Mouse (Mus musculus) forebrain, postnatal 0 days (tissue): ENCODE measurements around the gene Dnajc11. TPM values are rescaled to one million over a fixed set of nuclear protein-coding genes. Genes with fewer than 3 reads are reported as not detected.

ENCODE experiments used
- ATAC-seq: fragments of 200-750 bp; cut with Nextera tagmentation; 2 replicates; pipeline ENCODE4 v1.8.0; 2017; ENCODE audit warnings: mild to moderate bottlenecking, moderate library complexity
- DNase-seq: peaks from one replicate; pipeline ENCODE4 v3.0.0-alpha.2; 2015
- H3K27ac ChIP-seq: fragments of 300-500 bp; sonication (generic); 2 replicates; pipeline ENCODE4 v1.5.1; 2014; ENCODE audit warnings: low read depth, mild to moderate bottlenecking, antibody characterized with exemption, low read length, moderate library complexity, mixed read lengths
- H3K27me3 ChIP-seq: fragments of 300-500 bp; sonication (generic); 2 replicates; pipeline ENCODE4 v1.6.1; 2014; ENCODE audit warnings: mild to moderate bottlenecking, low read length, mixed read lengths; ENCODE audit not compliant: insufficient read depth
- H3K36me3 ChIP-seq: fragments of 300-500 bp; sonication (generic); 2 replicates; pipeline ENCODE4 v1.6.1; 2014; ENCODE audit warnings: mild to moderate bottlenecking, moderate library complexity; ENCODE audit not compliant: insufficient read depth
- H3K4me1 ChIP-seq: fragments of 300-500 bp; sonication (generic); 2 replicates; pipeline ENCODE4 v1.6.1; 2014; ENCODE audit warnings: antibody characterized with exemption; ENCODE audit not compliant: insufficient read depth
- H3K4me2 ChIP-seq: fragments of 300-500 bp; sonication (generic); 2 replicates; pipeline ENCODE4 v1.6.1; 2014; ENCODE audit warnings: low read depth, mild to moderate bottlenecking, moderate library complexity
- H3K4me3 ChIP-seq: fragments of 300-500 bp; sonication (generic); 2 replicates; pipeline ENCODE4 v1.5.1; 2014; ENCODE audit warnings: low read depth, low read length, mixed read lengths
- H3K9ac ChIP-seq: fragments of 300-500 bp; sonication (generic); 2 replicates; pipeline ENCODE4 v1.6.1; 2014; ENCODE audit warnings: mild to moderate bottlenecking
- H3K9me3 ChIP-seq: fragments of 300-500 bp; sonication (generic); 2 replicates; pipeline ENCODE4 v1.6.1; 2016; ENCODE audit warnings: low read length
- CTCF ChIP-seq: sonication (generic); IDR thresholded peaks from 2 replicates; pipeline ENCODE4 v1.5.1; 2016; ENCODE audit warnings: antibody characterized with exemption, control low read depth, low read depth
- WGBS: fragments of 180-500 bp; shearing (Covaris S2); extraction: QIAGEN DNeasy Blood & Tissue Kit; methylation state at CpG from one replicate; pipeline ENCODE4 v1.1.7; 2014; 5-methylcytosine and 5-hydroxymethylcytosine counted together
- polyA plus RNA-seq: library from polyadenylated mRNA; unstranded; fragments of >200 nt; fragmentation: Nextera tagmentation; extraction: Ambion mirVana; gene quantifications from 2 replicates; pipeline ENCODE4 v1.2.1, GENCODE M21; 2015
- total RNA-seq: library from RNA; depleted of rRNA; stranded (reverse); fragments of >200 nt; gene quantifications from 2 replicates; pipeline ENCODE4 v1.2.3, GENCODE M21; 2014

Gene Dnajc11
- total and polyA plus RNA-seq, 2 experiments from 2014 or later: 72.2 to 72.3 TPM

DNA sequence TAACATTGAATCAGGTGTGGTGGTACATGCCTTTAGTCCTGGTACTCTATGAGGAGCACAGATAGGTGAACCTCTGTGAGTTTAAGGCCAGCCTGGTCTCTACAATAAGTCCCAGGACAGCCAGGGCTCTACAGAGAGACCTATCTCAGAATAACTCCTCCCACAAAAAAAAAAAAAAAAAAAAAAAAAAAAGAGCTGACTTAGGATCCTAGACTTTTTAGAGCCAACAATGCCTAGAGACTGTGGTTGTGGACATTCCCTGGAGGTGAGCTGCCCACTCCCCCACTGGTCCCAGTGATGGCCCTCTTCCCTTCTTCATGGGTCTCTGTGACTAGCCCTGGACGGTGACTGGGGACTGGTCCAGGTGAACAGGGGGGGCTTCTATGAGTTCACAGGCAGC is 22.3 kb downstream of the Dnajc11 start:
- WGBS: 88% methylated on average over 1 of the region's 1 CpGs
- ATAC-seq (no peak), DNase-seq (no peak)
- no peak overlapping the region for H3K4me2 ChIP-seq
- H3K4me1 ChIP-seq: no peaks in the 10 kb centered on the region
- H3K27me3 ChIP-seq: no peaks in the 10 kb centered on the region
- no peak for TF ChIP-seq CTCF
- no peak overlapping the region for H3K4me3 ChIP-seq
- H3K9me3 ChIP-seq: no peaks in the 10 kb centered on the region
- H3K27ac ChIP-seq: no peak overlapping the region
- peaks cover 68% of the 10 kb centered on the region for H3K36me3 ChIP-seq
- H3K9ac ChIP-seq: no peak overlapping the region

DNA sequence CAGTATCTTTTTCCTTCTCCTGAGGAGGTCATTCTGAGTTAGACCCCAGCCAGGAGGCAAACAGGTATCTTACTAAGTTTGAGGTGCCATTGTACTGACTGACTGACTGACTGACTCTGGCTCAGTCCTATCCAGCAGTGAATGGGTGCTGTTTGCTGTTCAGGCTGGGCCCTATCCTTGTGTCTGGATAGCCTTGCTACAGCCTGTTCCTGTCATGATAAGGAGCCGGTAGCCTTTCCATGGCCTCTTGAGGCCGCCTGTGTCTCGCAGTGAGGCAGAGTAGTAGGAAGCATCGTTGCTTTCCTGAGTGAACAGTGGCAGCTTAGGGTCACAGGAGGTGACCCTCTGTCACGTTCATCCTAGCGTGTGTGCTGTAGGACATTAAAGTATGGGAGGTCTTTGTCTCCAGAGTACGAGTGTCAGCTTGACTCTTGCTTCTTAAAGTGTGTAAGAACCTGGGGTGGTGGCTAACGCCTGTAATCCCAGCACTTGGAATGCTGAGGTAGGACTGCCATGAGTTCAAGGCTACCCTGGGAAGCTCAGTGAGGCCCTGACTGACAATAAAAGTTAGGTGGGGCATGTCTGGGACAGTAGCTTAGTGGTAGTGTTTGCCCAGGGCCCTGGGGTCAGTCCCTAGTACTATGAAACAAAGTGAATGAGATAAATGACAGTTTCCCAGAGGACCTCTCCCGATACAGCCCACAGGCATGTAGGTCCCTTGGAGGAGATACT is 24.3 kb downstream of the Dnajc11 start:
- no peak overlapping the region for H3K4me3 ChIP-seq
- TF ChIP-seq CTCF: no peak
- peaks cover 64% of the 10 kb centered on the region for H3K36me3 ChIP-seq
- no peak overlapping the region for H3K9ac ChIP-seq
- H3K4me1 ChIP-seq: no peaks in the 10 kb centered on the region
- no peak overlapping the region for H3K27ac ChIP-seq
- 91% methylated on average over 9 of the region's 9 CpGs for WGBS
- H3K9me3 ChIP-seq: no peaks in the 10 kb centered on the region
- H3K4me2 ChIP-seq: no peak overlapping the region
- no peak for DNase-seq
- no peak for ATAC-seq
- no peaks in the 10 kb centered on the region for H3K27me3 ChIP-seq

DNA sequence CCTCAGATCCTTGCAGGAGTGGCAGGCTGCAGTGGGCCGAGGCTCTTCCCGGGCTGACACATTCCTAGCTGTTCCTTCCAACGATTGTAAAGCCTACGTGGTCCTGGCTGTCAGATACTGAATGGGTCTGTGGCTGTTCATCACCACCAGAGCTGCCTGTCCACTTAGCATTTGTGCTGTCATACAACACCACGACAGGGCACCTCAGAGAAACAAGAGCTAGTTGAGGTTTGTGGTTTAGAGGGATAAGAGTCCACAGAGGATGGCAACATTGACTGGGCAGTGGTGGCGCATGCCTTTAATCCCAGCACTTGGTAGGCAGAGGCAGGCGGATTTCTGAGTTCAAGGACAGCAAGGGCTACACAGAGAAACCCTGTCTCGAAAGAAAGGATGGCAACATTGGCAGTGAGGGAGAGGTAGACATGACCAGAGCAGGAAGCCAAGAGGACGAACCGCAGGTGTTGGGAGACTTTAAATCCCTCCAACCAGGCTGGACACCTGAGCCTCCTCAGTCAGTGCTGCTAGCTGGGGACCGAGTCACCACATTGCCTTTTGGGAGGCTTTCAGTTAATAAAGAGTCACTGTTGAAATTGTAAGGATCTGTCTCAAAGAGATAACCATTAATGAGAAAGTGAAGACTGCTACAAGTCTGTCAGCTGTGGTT is 26.5 kb downstream of the Dnajc11 start:
- H3K36me3 ChIP-seq: peaks cover 61% of the 10 kb centered on the region
- H3K27me3 ChIP-seq: no peaks in the 10 kb centered on the region
- no peak overlapping the region for H3K9ac ChIP-seq
- ATAC-seq (no peak), DNase-seq (no peak)
- no peak overlapping the region for H3K27ac ChIP-seq
- H3K4me3 ChIP-seq: no peak overlapping the region
- no peaks in the 10 kb centered on the region for H3K4me1 ChIP-seq
- H3K9me3 ChIP-seq: no peaks in the 10 kb centered on the region
- TF ChIP-seq CTCF: no peak
- 92% methylated on average over 11 of the region's 11 CpGs for WGBS
- no peak overlapping the region for H3K4me2 ChIP-seq

DNA sequence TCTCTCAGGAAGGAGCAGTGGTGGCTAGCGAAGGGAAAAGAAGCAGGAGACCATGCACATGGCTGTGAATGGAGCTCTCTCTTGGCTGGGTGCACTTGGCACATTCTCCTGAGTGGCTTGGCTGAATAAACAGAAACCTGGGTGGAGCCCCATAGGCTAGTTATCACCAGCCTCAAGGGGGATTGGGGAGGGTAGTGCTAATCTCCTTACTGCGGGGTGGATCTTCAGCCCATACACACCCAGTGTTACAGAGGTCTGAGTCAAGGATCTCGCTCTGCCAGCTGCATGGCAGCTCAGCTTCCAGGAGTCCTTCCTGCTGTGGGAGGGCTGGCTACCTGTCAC is 27.0 kb downstream of the Dnajc11 start:
- WGBS: 93% methylated on average over 3 of the region's 3 CpGs

DNA sequence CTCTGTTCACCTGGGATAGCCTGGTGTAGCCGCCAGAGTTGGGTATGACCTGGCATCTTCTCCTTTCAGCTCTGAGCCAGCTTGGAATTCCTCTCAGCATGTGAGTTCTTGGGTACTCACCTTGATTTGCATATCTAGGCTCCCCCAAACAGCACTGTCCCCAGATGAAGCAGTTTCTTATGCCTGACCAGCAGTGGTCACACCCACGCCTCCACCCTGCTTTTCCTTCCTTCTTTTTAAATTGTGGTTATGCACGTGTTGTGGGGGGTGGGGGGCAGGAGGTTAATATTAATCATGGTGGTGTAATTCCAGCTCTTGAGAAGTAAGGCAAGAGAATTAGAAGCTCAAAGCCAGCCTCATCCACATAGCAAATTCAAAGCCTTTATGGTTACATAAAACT is 29.3 kb downstream of the Dnajc11 start:
- H3K4me3 ChIP-seq: no peak overlapping the region
- no peaks in the 10 kb centered on the region for H3K27me3 ChIP-seq
- WGBS: 95% methylated on average over 3 of the region's 3 CpGs
- ATAC-seq (no peak), DNase-seq (no peak)
- peaks cover 57% of the 10 kb centered on the region for H3K36me3 ChIP-seq
- H3K9ac ChIP-seq: no peak overlapping the region
- no peaks in the 10 kb centered on the region for H3K9me3 ChIP-seq
- H3K4me1 ChIP-seq: no peaks in the 10 kb centered on the region
- TF ChIP-seq CTCF: no peak
- no peak overlapping the region for H3K27ac ChIP-seq
- H3K4me2 ChIP-seq: no peak overlapping the region

More for the DNA sequence above, 27.0 kb downstream of the Dnajc11 start:
- H3K36me3 ChIP-seq: peaks cover 63% of the 10 kb centered on the region
- no peak overlapping the region for H3K4me3 ChIP-seq
- DNase-seq (no peak), ATAC-seq (no peak)
- H3K27me3 ChIP-seq: no peaks in the 10 kb centered on the region
- no peak for TF ChIP-seq CTCF
- H3K4me2 ChIP-seq: no peak overlapping the region
- no peak overlapping the region for H3K9ac ChIP-seq
- no peak overlapping the region for H3K27ac ChIP-seq
- H3K9me3 ChIP-seq: no peaks in the 10 kb centered on the region
- no peaks in the 10 kb centered on the region for H3K4me1 ChIP-seq

DNA sequence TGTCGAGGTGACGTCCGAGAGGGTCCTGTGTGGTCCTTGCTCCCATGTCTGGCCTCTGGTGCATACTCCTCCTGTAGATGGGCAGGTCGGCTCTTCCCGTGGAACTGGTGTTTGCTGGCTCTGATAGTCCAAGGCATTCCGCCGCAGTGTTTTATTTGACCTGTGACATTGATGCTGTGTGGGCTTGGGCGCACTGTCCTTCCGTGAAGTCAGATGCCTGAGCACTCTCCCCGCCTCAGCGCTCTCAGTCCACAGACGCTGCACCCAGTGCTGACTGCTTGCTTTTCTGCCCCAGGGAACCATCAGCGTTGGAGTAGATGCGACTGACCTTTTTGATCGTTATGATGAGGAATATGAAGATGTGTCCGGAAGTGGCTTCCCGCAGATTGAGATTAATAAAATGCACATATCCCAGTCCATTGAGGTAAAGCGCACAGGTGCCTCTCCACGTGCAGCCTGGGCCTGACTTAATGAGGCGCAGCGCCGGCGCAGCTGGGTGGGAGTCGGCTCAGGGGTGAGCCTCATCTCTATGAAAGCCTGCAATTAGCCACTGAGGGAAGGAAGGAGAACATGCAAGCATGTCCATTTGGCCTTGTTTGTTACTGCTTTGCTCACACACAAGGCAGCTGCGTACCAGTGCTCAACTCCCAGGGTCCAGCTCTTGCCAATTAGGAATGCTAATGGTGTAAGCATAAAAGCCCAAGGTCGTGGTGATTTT is 34.9 kb downstream of the Dnajc11 start:
- 86% methylated on average over 26 of the region's 26 CpGs for WGBS
- H3K36me3 ChIP-seq: peaks cover 57% of the 10 kb centered on the region
- H3K27me3 ChIP-seq: no peaks in the 10 kb centered on the region
- DNase-seq (no peak), ATAC-seq (no peak)
- H3K4me2 ChIP-seq: no peak overlapping the region
- H3K4me1 ChIP-seq: no peaks in the 10 kb centered on the region
- H3K9me3 ChIP-seq: no peaks in the 10 kb centered on the region
- no peak for TF ChIP-seq CTCF
- no peak overlapping the region for H3K4me3 ChIP-seq
- no peak overlapping the region for H3K9ac ChIP-seq
- H3K27ac ChIP-seq: no peak overlapping the region
